ENCODE assay signal across 8 mouse cellular contexts in the genomic region with DNA sequence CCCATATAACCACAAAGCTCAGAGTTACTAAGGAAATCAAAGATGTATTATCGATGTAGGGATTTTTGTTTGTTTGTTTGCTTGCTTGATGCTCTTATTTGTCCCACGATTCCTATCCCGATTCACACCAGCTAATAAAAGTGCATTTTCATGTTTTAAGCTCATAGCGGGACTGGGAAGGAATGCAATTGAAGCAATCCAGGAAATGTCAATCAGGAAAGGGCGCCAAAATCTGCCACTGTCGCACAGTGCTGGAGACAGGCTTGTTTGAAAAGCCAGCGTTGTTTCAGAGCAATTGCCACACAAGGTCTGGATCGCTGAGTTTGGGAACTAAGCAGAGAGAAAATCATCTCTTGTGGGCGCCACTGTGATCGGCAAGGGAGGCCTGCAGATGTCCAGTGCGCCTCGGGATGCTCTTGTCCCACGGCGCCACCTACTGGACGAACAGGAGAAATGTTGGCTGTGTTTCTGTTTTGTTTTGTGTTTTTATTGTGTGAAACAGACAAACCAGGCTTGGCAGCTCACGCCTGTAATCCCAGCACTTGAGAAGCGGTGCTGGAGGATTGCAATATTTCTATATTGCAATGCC. TPM values are rescaled to one million over a fixed set of nuclear protein-coding genes. Genes with fewer than 3 reads are reported as not detected.
A peak's percentile ranks its signal among the peaks of the same experiment; 100 is the strongest.
DNase-seq lines count a peak whose midpoint lies in the region; ATAC-seq and TF ChIP-seq lines count a peak whose summit lies in the region.

No protein-coding gene starts in this region.

- peak; percentile 46 for TF ChIP-seq RAD21 in MEL (IDR thresholded peaks at IDR 0.05; ENCODE audit: low read depth, low read length)

- no peaks in the 10 kb centered on the region for H3K27me3 ChIP-seq in MEL (ENCODE audit: control insufficient read depth in 1 of 2, insufficient read depth in 2 of 2, low read length in 2 of 2)
- no peaks in the 10 kb centered on the region; the same call in 1 of the 2 replicates for H3K27me3 ChIP-seq in cerebellum, adult 2 months (ENCODE audit: control insufficient read depth, insufficient read depth, low read length)
- no peaks in the 10 kb centered on the region; the same call in 1 of the 2 replicates for H3K27me3 ChIP-seq in hindbrain, embryonic 12.5 days

- peak; percentile 44 to 72 (median 50) for TF ChIP-seq CTCF in MEL (IDR thresholded peaks at IDR 0.05 in 2 of 3, conservative IDR thresholded peaks at IDR 0.05 in 1 of 3; ENCODE audit: control insufficient read depth in 1 of 3, insufficient read depth in 1 of 3, low read depth in 2 of 3, low read length in 3 of 3, poor library complexity in 1 of 3, severe bottlenecking in 1 of 3)
- peak; percentile 91 for TF ChIP-seq CTCF in cerebellum, adult 2 months (IDR thresholded peaks at IDR 0.05; ENCODE audit: borderline replicate concordance, insufficient read depth, low read depth, low read length)

- no peak overlapping the region for H3K27ac ChIP-seq in MEL (ENCODE audit: control insufficient read depth, low read depth, low read length)
- no peak overlapping the region for H3K27ac ChIP-seq in cerebellum, adult 2 months (ENCODE audit: insufficient read depth, low read length)
- no peak overlapping the region for H3K27ac ChIP-seq in hindbrain, embryonic 12.5 days

- H3K36me3 ChIP-seq in MEL (ENCODE audit: control insufficient read depth in 1 of 2, insufficient read depth in 2 of 2, low read length in 2 of 2) = no peaks in the 10 kb centered on the region
- no peaks in the 10 kb centered on the region for H3K36me3 ChIP-seq in hindbrain, embryonic 12.5 days

- no peak for TF ChIP-seq EP300 in MEL (IDR thresholded peaks at IDR 0.05; ENCODE audit: low read depth in 1 of 2, low read length in 2 of 2)

- DNase-seq in MEL (ENCODE audit: low read depth, low spot score) = peak; percentile 17
- peak; percentile 66 to 68 for DNase-seq in cerebellum, adult 2 months
- peak; percentile 21 to 80 for DNase-seq in frontal cortex, adult 2 months (ENCODE audit: extremely low spot score in 1 of 2, low spot score in 1 of 2)
- peak; percentile 68 to 80 for DNase-seq in layer of hippocampus, postnatal 25 days (ENCODE audit: extremely low spot score in 1 of 2, low spot score in 1 of 2)
- DNase-seq in lung, postnatal 14 days = peak; percentile 75
- DNase-seq in retina, adult 2 months (ENCODE audit: low read depth, low spot score) = peak; percentile 46
- peak; percentile 60 to 63 for DNase-seq in thymus, postnatal 36 days

- WGBS in cerebellum, adult 2 months = 3% methylated on average over 17 of the region's 17 CpGs
- 2% methylated on average over 17 of the region's 17 CpGs for WGBS in hindbrain, embryonic 12.5 days

- H3K9ac ChIP-seq in MEL (ENCODE audit: control insufficient read depth, low read depth, low read length, poor library complexity, severe bottlenecking) = no peak overlapping the region
- peak overlapping the region; percentile 44 for H3K9ac ChIP-seq in hindbrain, embryonic 12.5 days

- no peak overlapping the region for H3K4me3 ChIP-seq in MEL (ENCODE audit: control insufficient read depth in 1 of 2, insufficient read depth in 1 of 2, low read depth in 2 of 2, low read length in 2 of 2)
- H3K4me3 ChIP-seq in cerebellum, adult 2 months (replicated peaks; ENCODE audit: insufficient read depth, low read depth, low read length) = peak overlapping the region; percentile 41
- peak overlapping the region; percentile 24 for H3K4me3 ChIP-seq in hindbrain, embryonic 12.5 days

- H3K9me3 ChIP-seq in MEL (replicated peaks; ENCODE audit: insufficient read depth, low read length) = no peaks in the 10 kb centered on the region
- H3K9me3 ChIP-seq in hindbrain, embryonic 12.5 days (replicated peaks) = no peaks in the 10 kb centered on the region

- peak; percentile 51 for ATAC-seq in hindbrain, embryonic 12.5 days (ENCODE audit: low FRiP score)

- no peaks in the 10 kb centered on the region for H3K79me2 ChIP-seq in MEL (ENCODE audit: control insufficient read depth, insufficient read depth, low read length, poor library complexity)

- H3K4me2 ChIP-seq in hindbrain, embryonic 12.5 days (replicated peaks) = peak overlapping the region; percentile 53

- TF ChIP-seq POLR2A in MEL (IDR thresholded peaks at IDR 0.05; ENCODE audit: control insufficient read depth in 1 of 2, insufficient read depth in 1 of 2, low read depth in 1 of 2, low read length in 2 of 2, poor library complexity in 1 of 2) = no peak
- no peak for TF ChIP-seq POLR2A in cerebellum, adult 2 months (IDR thresholded peaks at IDR 0.05; ENCODE audit: borderline replicate concordance, insufficient read depth, low read length)

- no peaks in the 10 kb centered on the region for H3K4me1 ChIP-seq in MEL (ENCODE audit: control insufficient read depth in 1 of 2, insufficient read depth in 2 of 2, low read length in 2 of 2)
- no peaks in the 10 kb centered on the region for H3K4me1 ChIP-seq in cerebellum, adult 2 months (ENCODE audit: control insufficient read depth, insufficient read depth, low read length)
- H3K4me1 ChIP-seq in hindbrain, embryonic 12.5 days = peaks cover 24% of the 10 kb centered on the region

TF ChIP-seq in MEL, 35 proteins besides CTCF, POLR2A, EP300 and RAD21:
- TF ChIP-seq SMC3 (IDR thresholded peaks at IDR 0.05; ENCODE audit: low read depth, low read length) (peak; percentile 25), JUND (IDR thresholded peaks at IDR 0.05; ENCODE audit: low read depth, low read length) (no peak)

RNA-seq across cellular contexts. Expression of a gene that starts 26.3 kb away (rescaled TPM):
- total RNA-seq in MEL (2012; rRNA removed) = 0.20 and 0.35 TPM in 2 replicates
- under 1 TPM in 1 of 2 experiments, not detected in 1; 0.13 TPM for polyA plus RNA-seq in MEL (2012; ENCODE audit: insufficient read depth in 1 of 2, insufficient read length in 2 of 2, low read depth in 1 of 2, low replicate concordance in 2 of 2, missing spikeins in 1 of 2)
- 206 and 282 TPM in 2 replicates for polyA plus RNA-seq in cerebellum, adult 2 months (2012; rRNA removed)
- 87.9 and 104 TPM in 2 replicates for polyA plus RNA-seq in frontal cortex, adult 2 months (2012; rRNA removed)
- 10.1 and 14.2 TPM in 2 replicates for polyA plus RNA-seq in hindbrain, embryonic 12.5 days (2016; fragmentation: Nextera tagmentation; extraction: Ambion mirVana)
- 10 to 100 TPM; 76.3 to 85.9 TPM for total RNA-seq in layer of hippocampus, postnatal 25 days (2021)

Comparison
In these comparisons a context has a peak if more than half of its experiments do, and no peak if none do; other contexts are left out.
1. DNase-seq: peak in every context shown above with its lines; median percentile 75 in lung, postnatal 14 days; 74 in layer of hippocampus, postnatal 25 days; 67 in cerebellum, adult 2 months; 62 in thymus, postnatal 36 days; 50 in frontal cortex, adult 2 months; 46 in retina, adult 2 months; 17 in MEL.
2. H3K4me3 ChIP-seq: peak in cerebellum, adult 2 months (single experiment) and hindbrain, embryonic 12.5 days (single experiment); none in MEL (0 of 2).